Mouse (Mus musculus) frontal cortex, postnatal 10 days (tissue): ENCODE measurements around the gene Gm2974.
"Not testable (repeated sequence)": the region's sequence is repeated elsewhere in the genome, so short reads cannot be mapped to it uniquely, and the experiment has no call there.

Experiments
- DNase-seq, 2 experiments: peaks; one replicate each; pipeline ENCODE4 v3.0.0; 2022; ENCODE audit warnings: low spot score in 2 of 2, mixed read lengths in 1 of 2

The Gm2974 gene

DNA sequence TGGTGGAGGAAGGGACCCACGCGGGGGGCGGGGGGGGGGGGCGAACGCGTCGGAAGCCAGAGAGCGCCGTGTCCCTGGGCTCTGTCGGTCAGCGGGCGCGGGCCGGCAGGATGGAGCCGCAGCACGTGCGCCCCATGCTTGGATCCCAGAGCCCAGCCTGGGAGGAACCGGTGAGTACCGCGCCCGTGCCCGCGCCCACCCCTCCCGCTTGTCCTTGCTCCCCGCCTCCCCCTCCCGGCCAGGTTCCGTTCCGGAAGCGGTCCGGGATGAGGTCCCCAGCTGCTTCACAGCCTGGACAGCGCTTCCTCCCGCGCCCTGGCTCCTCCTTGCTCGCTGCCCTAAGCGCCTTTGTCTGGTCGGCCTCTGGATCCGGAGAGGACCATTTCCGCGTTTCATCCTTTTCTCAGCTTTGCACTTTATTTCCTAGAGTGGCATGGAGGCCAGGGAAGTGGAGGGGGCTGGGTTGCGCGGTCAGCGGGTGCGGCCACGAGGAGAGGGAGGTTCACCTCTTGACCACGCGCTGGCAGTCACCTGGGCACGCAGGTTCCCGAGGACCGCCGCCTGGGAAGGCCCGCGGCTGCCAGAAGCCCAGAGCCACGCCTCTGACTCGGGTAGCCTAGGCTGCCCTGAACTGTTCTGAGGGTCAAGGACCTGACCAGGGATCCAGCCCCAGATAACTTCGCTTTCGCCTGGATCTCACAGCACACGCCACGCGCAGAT, at the start of gene Gm2974:
Gene Gm2974, plus strand, starts transcription at position 86 of the 720 bp plus-strand sequence.
- peak; percentile 3 to 10 for DNase-seq

DNA sequence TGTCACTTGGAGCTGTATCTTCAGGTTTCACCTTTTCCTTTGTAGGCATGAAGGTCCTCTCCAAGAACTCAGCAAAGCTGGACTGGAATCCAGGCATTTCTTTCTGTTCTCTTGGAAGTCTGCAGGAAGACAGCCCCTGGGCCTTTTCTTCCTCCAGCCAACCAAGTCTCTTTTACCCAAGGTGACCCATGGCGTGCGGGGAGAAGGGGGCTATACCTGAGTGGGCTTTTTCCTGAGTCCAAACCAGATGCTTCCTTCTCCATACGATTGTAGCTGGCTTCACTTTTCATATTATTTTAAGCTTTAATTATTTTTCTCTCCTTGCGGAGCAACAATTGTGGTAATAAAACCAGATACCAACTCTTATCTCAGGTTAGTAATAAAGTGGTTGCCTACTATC, 40.7 kb upstream of the Gm2974 start:
- not testable (repeated sequence) for DNase-seq

DNA sequence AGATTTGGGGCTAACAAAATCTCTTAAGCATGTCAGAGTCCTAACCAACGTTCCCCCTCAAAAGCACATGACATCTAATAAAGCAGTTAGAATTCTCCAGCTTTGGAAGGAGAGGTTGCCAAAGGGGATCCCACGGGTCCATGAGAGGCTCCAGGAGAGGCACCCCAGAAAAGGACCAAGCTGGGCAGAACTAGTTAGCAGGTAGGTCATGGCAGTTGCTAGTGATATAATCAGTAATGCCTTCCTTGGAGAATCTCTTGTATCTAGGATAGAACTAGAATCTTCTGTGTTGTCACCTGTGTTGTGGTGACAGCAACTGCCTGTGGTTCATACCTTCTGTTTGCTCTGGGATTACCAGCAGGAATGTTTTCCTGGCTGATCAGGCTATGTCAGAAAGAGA, 17.6 kb upstream of the Gm2974 start, which contains the start of gene Gm3127:
Gene Gm3127, plus strand, starts transcription at position 301 of the 400 bp plus-strand sequence.
- DNase-seq, result not testable (repeated sequence)

DNA sequence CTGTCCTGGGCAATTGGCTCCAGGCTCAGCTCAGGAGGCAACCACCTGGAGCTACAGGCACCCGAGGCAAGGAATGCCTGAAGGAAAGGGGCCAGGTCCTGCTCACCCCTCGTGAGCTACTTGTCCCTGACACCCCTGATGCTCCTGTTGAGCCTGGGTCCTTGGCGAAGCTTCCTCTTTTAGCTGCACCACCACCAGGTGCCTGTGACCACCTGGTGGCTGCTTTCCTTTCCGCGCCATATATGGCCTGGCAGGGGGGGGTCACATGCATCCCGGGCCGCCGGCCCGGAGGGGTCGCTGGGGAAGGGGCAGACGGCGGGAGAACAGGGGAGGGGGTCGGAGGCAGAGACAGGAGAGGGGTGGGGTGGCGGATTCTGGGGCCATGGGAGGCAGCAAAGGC, 346 bp upstream of the Gm2974 start:
- DNase-seq, result peak; percentile 3 to 6

DNA sequence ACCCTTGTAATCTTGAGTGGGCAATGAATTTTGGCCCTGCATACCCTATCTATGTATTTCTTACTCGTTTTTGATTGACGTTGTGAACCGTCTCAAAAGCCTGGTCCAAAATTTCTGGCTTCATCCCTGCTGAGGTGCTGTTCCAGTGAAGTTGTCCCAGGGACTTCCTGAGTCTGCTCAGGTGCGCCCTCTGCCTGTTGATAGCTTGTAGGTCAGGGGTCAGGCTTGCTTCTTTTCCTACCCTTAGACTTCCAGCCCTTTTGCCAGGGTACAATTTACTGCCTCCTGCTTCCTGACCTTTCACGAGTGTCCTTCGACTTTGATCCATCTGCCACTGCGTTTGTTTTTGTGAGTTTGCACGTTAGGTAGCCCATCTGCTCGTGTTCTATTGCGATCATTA, 999 bp downstream of the Gm2974 start:
- DNase-seq, result peak in 1 of 2 experiments; percentile 5

DNA sequence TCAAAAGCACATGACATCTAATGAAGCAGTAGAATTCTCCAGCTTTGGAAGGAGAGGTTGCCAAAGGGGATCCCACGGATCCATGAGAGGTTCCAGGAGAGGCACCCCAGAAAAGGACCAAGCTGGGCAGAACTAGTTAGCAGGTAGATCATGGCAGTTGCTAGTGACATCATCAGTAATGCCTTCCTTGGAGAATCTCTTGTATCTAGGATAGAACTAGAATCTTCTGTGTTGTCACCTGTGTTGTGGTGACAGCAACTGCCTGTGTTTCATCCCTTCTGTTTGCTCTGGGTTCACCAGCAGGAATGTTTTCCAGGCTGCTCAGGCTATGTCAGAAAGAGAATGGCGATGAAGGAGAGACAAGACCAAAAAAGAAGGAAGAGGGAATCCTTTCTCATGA, 67.0 kb downstream of the Gm2974 start, which contains the start of gene Gm3138:
Gene Gm3138, plus strand, starts transcription at position 301 of the 400 bp plus-strand sequence.
- DNase-seq, result not testable (repeated sequence)
